ENCODE assay signal across 19 mouse cellular contexts in the genomic region with DNA sequence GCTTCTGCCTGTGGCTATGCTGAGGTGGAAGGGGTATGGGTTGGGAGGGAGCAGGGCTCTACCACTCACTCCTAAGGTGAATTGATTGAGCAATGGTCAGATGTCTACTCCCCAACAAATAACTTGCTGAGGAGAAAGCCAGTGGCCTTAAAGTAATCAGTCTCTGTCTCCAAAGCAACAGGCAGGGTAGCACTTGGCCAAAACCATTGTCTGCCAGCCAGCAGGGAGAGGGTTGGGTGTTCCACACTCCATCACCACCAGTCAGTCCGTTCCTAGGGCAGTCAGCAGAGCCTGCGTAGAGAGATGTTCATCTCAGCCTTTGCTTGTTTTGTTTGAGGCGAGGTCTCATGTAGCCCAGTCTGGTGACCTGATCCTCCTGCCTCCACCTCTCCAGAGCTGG. TPM values are rescaled to one million over a fixed set of nuclear protein-coding genes. Genes with fewer than 3 reads are reported as not detected.
"Had no signal": no experiment of that assay in that cellular context is flagged by ENCODE, and none has a peak within 500 bp of the region (broad histone marks: within the 10 kb centered on the region; RNA-seq: fewer than 3 reads in every experiment).

No protein-coding gene starts in this region.

- H3K9me3 ChIP-seq: midbrain, embryonic 10.5 days; midbrain, embryonic 13.5 days; neural tube, embryonic 13.5 days; neural tube, embryonic 15.5 days had no signal

- ATAC-seq: midbrain, embryonic 13.5 days; midbrain, embryonic 16.5 days had no signal

- H3K36me3 ChIP-seq: midbrain, embryonic 10.5 days; midbrain, embryonic 13.5 days; neural tube, embryonic 13.5 days; neural tube, embryonic 15.5 days had no signal

- H3K4me3 ChIP-seq: midbrain, embryonic 10.5 days; midbrain, embryonic 13.5 days; myocyte; neural tube, embryonic 13.5 days; neural tube, embryonic 15.5 days had no signal

- H3K27me3 ChIP-seq: neural tube, embryonic 13.5 days; neural tube, embryonic 15.5 days had no signal

- DNase-seq: lung, adult 18-20 months; lung, embryonic 14.5 days; lung, postnatal 10 days; lung, postnatal 4 days; retina, postnatal 1 day; right cerebral cortex, adult 18-20 months; right cerebral cortex, postnatal 25 days; right cerebral cortex, postnatal 4 days; spleen, adult 18-20 months; thymus, adult 18-20 months; thymus, postnatal 14 days; thymus, postnatal 36 days had no signal

- H3K9ac ChIP-seq: lung, embryonic 14.5 days; midbrain, embryonic 13.5 days; neural tube, embryonic 13.5 days; neural tube, embryonic 15.5 days had no signal

- H3K4me2 ChIP-seq: lung, embryonic 14.5 days; midbrain, embryonic 13.5 days; neural tube, embryonic 13.5 days; neural tube, embryonic 15.5 days had no signal

- H3K27ac ChIP-seq: midbrain, embryonic 10.5 days; midbrain, embryonic 13.5 days; neural tube, embryonic 13.5 days; neural tube, embryonic 15.5 days had no signal

RNA-seq across cellular contexts. Expression of gene Rims3, which starts 21.3 kb away (rescaled TPM):
- total RNA-seq: megakaryocyte-erythroid progenitor cell, adult 5-6 weeks had no signal
